Mouse (Mus musculus) c-Kit-positive CD71-positive TER-119-positive erythroid progenitor cells, embryonic 14.5 days (primary cell): ENCODE measurements around the gene Gm21970.

ENCODE experiments used
- DNase-seq: peaks from one replicate; pipeline ENCODE4 v3.0.0-alpha.2; 2013; ENCODE audit warnings: low spot score

Gm21970 gene

GRCm38 (mm10) chr16:91401569-91402165, 10.1 kb downstream of the Gm21970 start:
- DNase-seq: no peak

GRCm38 (mm10) chr16:91403784-91404183, 12.3 kb downstream of the Gm21970 start:
- DNase-seq: no peak

- no peak for DNase-seq
Measured at GRCm38 (mm10) chr16:91404187-91404586, 12.7 kb downstream of the Gm21970 start.

- DNase-seq: no peak
Measured at GRCm38 (mm10) chr16:91404828-91405577, 13.5 kb downstream of the Gm21970 start.

GRCm38 (mm10) chr16:91405640-91406584, 14.4 kb downstream of the Gm21970 start, which contains the start of gene Il10rb:
Gene Il10rb, plus strand, starts transcription at chr16:91406164.
- DNase-seq: peak; percentile 64

GRCm38 (mm10) chr16:91406585-91407220, 15.2 kb downstream of the Gm21970 start:
- no peak for DNase-seq

- peak; percentile 47 for DNase-seq
Measured at GRCm38 (mm10) chr16:91413102-91413844, 21.8 kb downstream of the Gm21970 start.

GRCm38 (mm10) chr16:91415391-91416189, 24.1 kb downstream of the Gm21970 start:
- no peak for DNase-seq

GRCm38 (mm10) chr16:91416357-91416756, 24.8 kb downstream of the Gm21970 start:
- no peak for DNase-seq

- DNase-seq: no peak
Measured at GRCm38 (mm10) chr16:91416938-91417337, 25.4 kb downstream of the Gm21970 start.

- DNase-seq: no peak
Measured at GRCm38 (mm10) chr16:91418531-91418930, 27.0 kb downstream of the Gm21970 start.

- no peak for DNase-seq
Measured at GRCm38 (mm10) chr16:91425816-91426215, 34.3 kb downstream of the Gm21970 start.

GRCm38 (mm10) chr16:91426586-91426985, 35.1 kb downstream of the Gm21970 start:
- DNase-seq: no peak

- no peak for DNase-seq
Measured at GRCm38 (mm10) chr16:91427461-91427860, 35.9 kb downstream of the Gm21970 start.

GRCm38 (mm10) chr16:91428259-91428865, 36.8 kb downstream of the Gm21970 start:
- no peak for DNase-seq

GRCm38 (mm10) chr16:91432720-91433328, 41.3 kb downstream of the Gm21970 start:
- no peak for DNase-seq

- DNase-seq: no peak
Measured at GRCm38 (mm10) chr16:91433329-91433933, 41.9 kb downstream of the Gm21970 start.

GRCm38 (mm10) chr16:91434119-91434518, 42.6 kb downstream of the Gm21970 start:
- DNase-seq: no peak

- DNase-seq: no peak
Measured at GRCm38 (mm10) chr16:91438081-91438480, 46.6 kb downstream of the Gm21970 start.
